Mouse (Mus musculus) neural tube, embryonic 11.5 days (tissue): ENCODE data around the gene Cnga1. TPM values are rescaled to one million over a fixed set of nuclear protein-coding genes. Genes with fewer than 3 reads are reported as not detected.

Experiments
- ATAC-seq: fragments of 200-750 bp; cut with Nextera tagmentation; 2 replicates; pipeline ENCODE4 v1.8.0; 2017; ENCODE audit warnings: moderate number of reproducible peaks, mild to moderate bottlenecking, moderate TSS enrichment, moderate library complexity; ENCODE audit not compliant: insufficient read depth, low FRiP score, low TSS enrichment
- DNase-seq: peaks from one replicate; pipeline ENCODE4 v3.0.0-alpha.2; 2015; ENCODE audit warnings: low spot score
- H3K27ac ChIP-seq: fragments of 300-500 bp; sonication (generic); 2 replicates; pipeline ENCODE4 v1.5.1; 2014; ENCODE audit warnings: low read depth, mild to moderate bottlenecking, low read length
- H3K27me3 ChIP-seq: fragments of 300-500 bp; sonication (generic); 2 replicates; pipeline ENCODE4 v1.6.1; 2014; ENCODE audit warnings: mild to moderate bottlenecking, low read length, mixed read lengths; ENCODE audit not compliant: control insufficient read depth, insufficient read depth
- H3K36me3 ChIP-seq: fragments of 300-500 bp; sonication (generic); 2 replicates; pipeline ENCODE4 v1.6.1; 2014; ENCODE audit warnings: mild to moderate bottlenecking, low read length, moderate library complexity, mixed read lengths; ENCODE audit not compliant: control insufficient read depth, insufficient read depth
- H3K4me1 ChIP-seq: fragments of 300-500 bp; sonication (generic); 2 replicates; pipeline ENCODE4 v1.6.1; 2014; ENCODE audit warnings: low read length, mixed read lengths; ENCODE audit not compliant: control insufficient read depth, insufficient read depth
- H3K4me2 ChIP-seq: fragments of 300-500 bp; sonication (generic); 2 replicates; pipeline ENCODE4 v1.6.1; 2014; ENCODE audit warnings: low read depth, mild to moderate bottlenecking, moderate library complexity
- H3K4me3 ChIP-seq: fragments of 300-500 bp; sonication (generic); 2 replicates; pipeline ENCODE4 v1.5.1; 2014; ENCODE audit warnings: low read depth, low read length
- H3K9ac ChIP-seq: fragments of 300-500 bp; sonication (generic); 2 replicates; pipeline ENCODE4 v1.6.1; 2014; ENCODE audit warnings: mild to moderate bottlenecking, low read length
- H3K9me3 ChIP-seq: fragments of 300-500 bp; sonication (generic); 2 replicates; pipeline ENCODE4 v1.6.1; 2016; ENCODE audit warnings: low read length; ENCODE audit not compliant: control insufficient read depth
- WGBS: fragments of 180-500 bp; shearing (Covaris S2); extraction: QIAGEN DNeasy Blood & Tissue Kit; methylation state at CpG from one replicate; pipeline ENCODE4 v1.1.7; 2014; 5-methylcytosine and 5-hydroxymethylcytosine counted together
- polyA plus RNA-seq: library from polyadenylated mRNA; unstranded; fragments of >200 nt; fragmentation: Nextera tagmentation; extraction: Ambion mirVana; gene quantifications from 2 replicates; pipeline ENCODE4 v1.2.1, GENCODE M21; 2014

Gene Cnga1
- polyA plus RNA-seq, 1 experiment from 2014 or later = not detected

DNA sequence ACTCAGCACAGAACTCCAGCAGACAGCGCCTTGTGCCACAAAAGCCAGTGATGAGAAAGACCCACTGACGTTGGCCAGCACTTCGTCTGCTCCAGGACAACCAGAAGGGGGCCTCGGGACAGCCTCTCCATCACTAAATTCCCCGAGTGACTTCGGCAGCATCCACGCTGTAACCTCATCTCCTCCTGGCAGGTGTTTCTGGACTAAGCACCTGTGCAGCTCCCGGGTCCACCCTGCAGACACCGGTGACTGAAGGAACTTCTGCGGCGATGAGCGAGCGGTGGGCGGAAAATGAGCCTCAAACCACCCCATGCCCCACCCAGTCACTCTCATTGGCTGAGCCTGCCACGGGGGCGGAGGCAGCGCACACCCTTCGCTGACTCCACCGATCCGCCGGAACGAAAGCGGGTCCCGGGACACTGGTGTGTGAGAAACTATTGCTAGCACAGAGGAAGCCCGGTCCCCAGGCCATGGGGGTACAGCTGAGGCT lies 3.4 kb upstream of the Cnga1 start, which contains the start of gene Nipal1:
Gene Nipal1, plus strand, starts transcription at position 378 of the 490 bp plus-strand sequence.
- no peak within 1 kb of the TSS for H3K9ac ChIP-seq
- H3K4me1 ChIP-seq = no peaks in the 10 kb centered on the region; the same call in 1 of the 2 replicates
- no peaks in the 10 kb centered on the region for H3K36me3 ChIP-seq
- 0 out of 2 replicates have a peak, but pooled peaks cover 3% of the 10 kb centered on the region for H3K27me3 ChIP-seq
- ATAC-seq = peak; percentile 95
- H3K27ac ChIP-seq = no peak within 1 kb of the TSS
- H3K9me3 ChIP-seq = no peaks in the 10 kb centered on the region
- peak within 1 kb of the TSS; percentile 42 for H3K4me3 ChIP-seq
- peak; percentile 85 for DNase-seq
- peak within 1 kb of the TSS; percentile 85 for H3K4me2 ChIP-seq
- 1% methylated on average over 25 of the region's 25 CpGs for WGBS

DNA sequence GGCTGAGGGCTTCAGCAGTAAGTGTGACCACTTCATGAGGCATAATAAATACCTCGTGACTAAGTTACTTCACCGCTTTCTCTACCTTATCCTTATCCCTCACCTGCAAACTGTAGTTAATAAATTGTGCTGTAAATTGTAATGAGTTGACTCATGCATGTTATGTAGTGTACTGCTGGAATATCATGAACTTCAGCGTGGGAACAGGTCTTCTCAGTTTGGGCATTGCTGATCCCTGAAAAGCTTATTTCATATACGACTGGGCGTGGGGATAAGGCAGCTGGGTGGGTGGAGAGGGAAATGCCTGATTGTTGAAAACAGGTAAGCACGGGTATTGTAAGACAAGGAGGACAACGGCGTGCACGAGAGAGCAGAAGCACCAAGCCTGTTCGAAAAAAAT lies 2.9 kb upstream of the Cnga1 start:
- Histone ChIP-seq H3K9me3 (no peaks in the 10 kb centered on the region), H3K4me3 (peak overlapping the region; percentile 42), H3K27ac (no peak overlapping the region), H3K4me2 (peak overlapping the region; percentile 85), H3K4me1 (no peaks in the 10 kb centered on the region; the same call in 1 of the 2 replicates), H3K27me3 (0 out of 2 replicates have a peak, but pooled peaks cover 3% of the 10 kb centered on the region), H3K36me3 (no peaks in the 10 kb centered on the region), H3K9ac (no peak overlapping the region)
- peak; percentile 32; the same call in 1 of the 2 replicates for ATAC-seq
- WGBS = 27% methylated on average over 10 of the region's 10 CpGs
- no peak for DNase-seq

DNA sequence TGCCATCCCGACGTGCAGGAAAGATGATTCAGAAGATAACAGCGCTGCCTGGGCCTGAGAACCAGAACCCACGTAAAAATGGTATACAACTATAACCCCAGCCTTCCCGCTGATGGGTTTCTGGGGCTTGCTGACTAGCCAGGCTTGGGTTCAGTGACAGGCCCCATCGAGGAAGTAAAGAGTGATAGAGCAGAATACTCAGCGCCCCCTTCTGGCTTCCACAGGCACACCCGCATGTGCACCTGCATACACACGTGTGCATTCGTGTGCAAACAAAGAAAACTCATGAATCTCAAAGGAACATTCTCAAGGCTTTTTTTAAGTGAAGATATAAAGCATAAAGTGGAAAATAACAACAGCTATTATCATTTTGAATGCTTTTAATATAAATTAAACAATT lies 2.1 kb upstream of the Cnga1 start:
- 42% methylated on average over 10 of the region's 10 CpGs for WGBS
- no peak for ATAC-seq

DNA sequence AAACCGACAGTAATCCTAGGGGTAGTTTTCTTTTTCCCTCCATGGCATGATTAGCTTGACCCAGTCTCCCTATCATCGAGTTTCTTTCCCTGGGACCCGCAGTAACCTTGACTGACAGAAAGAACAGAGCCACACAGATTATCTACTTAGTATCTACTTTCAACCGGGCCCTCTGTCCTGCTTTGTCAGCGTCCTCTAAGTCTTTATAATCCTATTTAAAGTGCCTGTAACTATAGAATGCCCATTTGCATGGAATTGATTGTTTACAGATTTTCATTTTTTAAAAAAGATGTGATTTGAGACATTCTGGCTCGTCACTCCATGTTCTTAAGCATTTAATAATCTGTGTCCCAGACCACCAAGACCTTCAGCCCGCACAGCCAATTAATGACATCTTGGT lies 420 bp downstream of the Cnga1 start:
- no peak overlapping the region for H3K4me3 ChIP-seq
- 86% methylated on average over 7 of the region's 7 CpGs for WGBS

More for the DNA sequence above, 2.1 kb upstream of the Cnga1 start:
- Histone ChIP-seq H3K4me1 (no peaks in the 10 kb centered on the region; the same call in 1 of the 2 replicates), H3K4me3 (no peak overlapping the region), H3K9me3 (no peaks in the 10 kb centered on the region), H3K27ac (no peak overlapping the region), H3K4me2 (no peak overlapping the region), H3K27me3 (0 out of 2 replicates have a peak, but pooled peaks cover 3% of the 10 kb centered on the region), H3K36me3 (no peaks in the 10 kb centered on the region), H3K9ac (no peak overlapping the region)
- DNase-seq = no peak

DNA sequence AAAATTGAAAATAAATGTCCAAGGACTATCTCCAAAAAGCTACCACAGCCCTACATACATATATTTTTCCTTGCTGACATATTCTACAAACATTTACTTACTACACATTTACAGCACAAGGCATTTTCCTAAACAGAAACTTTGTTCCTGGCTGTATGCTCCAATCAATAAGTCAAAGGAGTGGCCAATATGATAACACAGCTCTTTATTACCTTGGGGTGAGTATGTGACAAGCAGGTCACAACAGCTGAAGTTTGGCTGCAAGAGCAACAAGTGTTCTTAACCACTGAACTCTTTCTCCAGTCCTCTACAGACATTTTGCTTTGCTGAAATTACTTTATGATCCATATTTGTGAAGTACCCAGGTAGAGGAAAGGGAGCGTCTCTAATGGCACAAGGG lies 4.0 kb downstream of the Cnga1 start:
- 97% methylated on average over 1 of the region's 1 CpGs for WGBS
- no peak overlapping the region for H3K9ac ChIP-seq
- H3K4me2 ChIP-seq = no peak overlapping the region
- ATAC-seq = no peak
- no peaks in the 10 kb centered on the region for H3K9me3 ChIP-seq
- H3K4me1 ChIP-seq = no peaks in the 10 kb centered on the region
- DNase-seq = no peak
- H3K27me3 ChIP-seq = no peaks in the 10 kb centered on the region
- no peak overlapping the region for H3K27ac ChIP-seq
- H3K4me3 ChIP-seq = no peak overlapping the region
- H3K36me3 ChIP-seq = no peaks in the 10 kb centered on the region

More for the DNA sequence above, 420 bp downstream of the Cnga1 start:
- no peak overlapping the region for H3K4me2 ChIP-seq
- H3K27ac ChIP-seq = no peak overlapping the region
- no peaks in the 10 kb centered on the region for H3K36me3 ChIP-seq
- H3K27me3 ChIP-seq = 0 out of 2 replicates have a peak, but pooled peaks cover 3% of the 10 kb centered on the region
- H3K9ac ChIP-seq = no peak overlapping the region
- DNase-seq = no peak
- H3K4me1 ChIP-seq = no peaks in the 10 kb centered on the region; the same call in 1 of the 2 replicates
- no peak for ATAC-seq
- no peaks in the 10 kb centered on the region for H3K9me3 ChIP-seq

DNA sequence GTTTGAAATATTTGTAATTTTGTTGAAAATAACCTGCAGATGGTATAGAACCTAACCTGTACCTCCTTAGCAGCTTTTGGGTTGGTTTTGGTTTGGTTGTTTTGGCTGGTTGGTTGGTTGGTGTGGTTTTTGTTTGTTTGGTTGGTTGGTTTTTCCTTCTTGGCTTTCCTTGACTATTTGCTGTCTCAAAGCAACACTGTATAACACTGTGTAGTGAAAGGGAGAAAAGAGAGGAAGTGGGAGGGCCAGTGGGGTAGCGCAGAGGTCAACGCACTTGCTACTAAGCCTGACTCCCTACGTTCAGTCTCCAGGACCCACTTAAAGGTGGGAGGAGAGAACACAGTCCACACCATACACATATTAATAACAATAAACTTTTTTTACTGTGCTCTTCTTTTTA lies 7.5 kb downstream of the Cnga1 start:
- ATAC-seq (no peak), DNase-seq (no peak)
- Histone ChIP-seq H3K36me3 (no peaks in the 10 kb centered on the region), H3K27me3 (no peaks in the 10 kb centered on the region), H3K9ac (no peak overlapping the region), H3K9me3 (no peaks in the 10 kb centered on the region), H3K4me2 (no peak overlapping the region), H3K27ac (no peak overlapping the region), H3K4me3 (no peak overlapping the region), H3K4me1 (no peaks in the 10 kb centered on the region)
- 81% methylated on average over 3 of the region's 3 CpGs for WGBS

DNA sequence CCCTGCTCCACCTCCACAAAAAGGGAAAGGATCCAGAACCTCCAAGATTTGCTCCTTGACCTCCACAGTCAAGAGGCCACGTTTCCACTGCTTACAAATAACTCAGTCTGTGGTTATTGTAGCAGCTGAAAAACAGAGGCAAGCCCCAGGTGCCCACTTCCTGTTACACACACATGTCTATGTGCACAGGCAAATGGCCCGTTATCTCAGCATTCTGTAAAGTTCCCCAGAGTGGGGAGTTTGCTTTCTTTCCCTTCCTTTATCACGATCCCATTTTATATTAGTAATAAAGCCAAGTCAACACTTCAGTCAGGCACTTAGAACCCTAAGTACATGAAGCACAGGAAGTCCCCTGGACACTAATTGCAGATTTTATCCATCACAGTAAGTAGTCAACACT lies 8.0 kb downstream of the Cnga1 start:
- ATAC-seq (no peak), DNase-seq (no peak)
- Histone ChIP-seq H3K4me3 (no peak overlapping the region), H3K36me3 (no peaks in the 10 kb centered on the region), H3K9ac (no peak overlapping the region), H3K4me2 (no peak overlapping the region), H3K4me1 (no peaks in the 10 kb centered on the region), H3K27ac (no peak overlapping the region), H3K9me3 (no peaks in the 10 kb centered on the region), H3K27me3 (no peaks in the 10 kb centered on the region)
- 68% methylated on average over 3 of the region's 3 CpGs for WGBS

DNA sequence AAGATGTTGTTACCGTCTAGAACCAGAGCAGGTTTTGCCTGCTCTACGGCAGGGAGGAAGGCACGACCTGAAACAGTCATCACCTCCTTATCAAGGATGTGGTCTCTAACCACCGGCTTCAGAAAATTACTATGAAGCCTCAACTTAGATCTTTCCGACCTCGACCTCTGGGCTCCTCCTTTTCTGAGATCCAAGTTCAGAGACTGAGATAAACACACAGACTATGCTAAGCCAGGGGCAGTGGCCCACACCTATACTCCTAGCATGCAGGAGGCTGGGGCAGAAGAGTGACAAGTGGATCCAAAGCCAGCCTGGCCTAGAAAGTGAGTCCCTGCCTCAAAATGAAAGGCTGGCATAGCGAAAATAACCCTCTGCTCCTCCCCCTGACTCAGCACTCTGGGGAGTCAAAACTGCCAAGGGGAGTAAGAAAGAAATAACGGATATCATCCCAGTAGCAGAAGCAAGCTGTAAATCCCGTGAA lies 9.2 kb downstream of the Cnga1 start:
- ATAC-seq (no peak), DNase-seq (no peak)
- H3K36me3 ChIP-seq = no peaks in the 10 kb centered on the region
- H3K9me3 ChIP-seq = no peaks in the 10 kb centered on the region
- no peak overlapping the region for H3K4me3 ChIP-seq
- no peaks in the 10 kb centered on the region for H3K27me3 ChIP-seq
- H3K9ac ChIP-seq = no peak overlapping the region
- H3K27ac ChIP-seq = no peak overlapping the region
- H3K4me2 ChIP-seq = no peak overlapping the region
- no peaks in the 10 kb centered on the region for H3K4me1 ChIP-seq
- 85% methylated on average over 9 of the region's 9 CpGs for WGBS

DNA sequence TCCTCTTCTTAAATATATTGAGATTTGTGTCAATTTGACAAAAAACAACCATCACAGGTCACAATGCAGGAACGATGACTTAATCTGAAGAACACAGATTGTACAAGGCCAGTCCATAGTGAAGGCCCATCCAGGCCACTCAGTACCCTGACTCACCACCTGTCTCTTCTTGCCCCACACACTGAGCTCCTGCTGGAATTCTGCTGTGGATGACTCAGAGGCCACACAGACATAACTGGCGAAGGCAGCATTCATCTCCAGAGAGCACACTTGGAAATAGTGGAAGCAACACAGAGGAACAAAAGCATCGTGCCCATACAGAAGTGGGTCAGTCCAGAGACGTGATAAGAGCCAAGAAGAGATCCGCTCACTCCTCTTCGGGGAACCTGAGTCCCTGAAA lies 14.0 kb downstream of the Cnga1 start:
- Histone ChIP-seq H3K27me3 (no peaks in the 10 kb centered on the region), H3K4me1 (no peaks in the 10 kb centered on the region), H3K36me3 (no peaks in the 10 kb centered on the region), H3K27ac (no peak overlapping the region), H3K9me3 (no peaks in the 10 kb centered on the region), H3K4me2 (no peak overlapping the region), H3K9ac (no peak overlapping the region), H3K4me3 (no peak overlapping the region)
- DNase-seq (no peak), ATAC-seq (no peak)
- WGBS = 89% methylated on average over 6 of the region's 6 CpGs
